Mouse (Mus musculus) cerebellum, adult (tissue): ENCODE results near the gene Gm17545.
"Not testable (repeated sequence)": the region's sequence is repeated elsewhere in the genome, so short reads cannot be mapped to it uniquely, and the experiment has no call there.

Experiments used
- ATAC-seq: cut with Nextera tagmentation; 2 replicates; pipeline ENCODE4 v1.9.2; 2017; ENCODE audit warnings: mild to moderate bottlenecking, moderate library complexity, mixed read lengths; ENCODE audit not compliant: insufficient number of reproducible peaks, low FRiP score, low TSS enrichment

The Gm17545 gene

DNA sequence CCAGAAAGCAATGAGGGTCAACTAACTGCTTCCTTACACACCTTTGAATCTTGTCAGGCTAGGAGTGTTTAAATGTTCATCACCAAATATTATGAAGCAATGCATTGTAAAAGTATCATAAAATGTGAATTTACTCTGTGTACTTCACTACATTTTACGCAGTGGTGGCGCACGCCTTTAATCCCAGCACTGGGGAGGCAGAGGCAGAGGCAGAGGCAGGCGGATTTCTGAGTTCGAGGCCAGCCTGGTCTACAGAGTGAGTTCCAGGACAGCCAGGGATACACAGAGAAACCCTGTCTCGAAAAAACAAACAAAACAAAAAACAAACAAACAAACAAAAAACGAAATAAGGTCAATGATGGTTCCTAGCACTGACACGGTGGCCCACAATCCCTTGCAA lies at the start of gene Gm17545:
TSS of gene Gm17545 (plus strand) at position 301 of the 400 bp plus-strand sequence.
- not testable (repeated sequence) for ATAC-seq

DNA sequence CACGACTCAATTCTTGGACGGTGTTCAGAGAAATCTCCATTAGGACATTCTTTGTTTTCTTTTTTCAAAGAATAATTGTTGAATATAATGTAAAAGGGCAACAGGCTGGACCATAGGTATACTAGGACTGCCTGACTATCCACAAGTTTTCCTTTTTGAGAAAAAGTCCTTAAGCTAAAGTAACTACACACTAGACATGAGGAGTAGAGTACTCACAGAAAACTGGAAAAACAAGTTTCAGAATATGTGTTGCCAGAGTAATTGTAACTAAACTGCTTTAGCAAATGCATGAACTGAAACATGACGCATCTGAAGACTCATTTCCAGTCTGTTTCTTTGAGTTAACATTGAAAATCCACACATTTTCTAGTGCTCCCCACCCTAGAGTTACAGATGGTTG lies 48.7 kb upstream of the Gm17545 start:
- no peak for ATAC-seq

DNA sequence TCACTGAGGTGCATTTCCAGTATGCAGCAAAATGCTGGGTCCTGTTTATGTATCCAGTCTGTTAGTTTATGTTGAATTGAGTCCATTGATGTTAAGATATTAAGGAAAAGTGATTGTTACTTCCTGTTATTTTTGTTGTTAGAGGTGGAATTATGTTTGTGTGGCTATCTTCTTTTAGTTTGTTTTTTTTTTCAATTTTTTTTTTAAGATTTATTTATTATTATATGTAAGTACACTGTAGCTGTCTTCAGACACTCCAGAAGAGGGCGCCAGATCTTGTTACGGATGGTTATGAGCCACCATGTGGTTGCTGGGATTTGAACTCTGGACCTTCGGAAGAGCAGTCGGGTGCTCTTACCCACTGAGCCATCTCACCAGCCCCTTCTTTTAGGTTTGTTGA lies 46.5 kb upstream of the Gm17545 start:
- ATAC-seq: not testable (repeated sequence)

DNA sequence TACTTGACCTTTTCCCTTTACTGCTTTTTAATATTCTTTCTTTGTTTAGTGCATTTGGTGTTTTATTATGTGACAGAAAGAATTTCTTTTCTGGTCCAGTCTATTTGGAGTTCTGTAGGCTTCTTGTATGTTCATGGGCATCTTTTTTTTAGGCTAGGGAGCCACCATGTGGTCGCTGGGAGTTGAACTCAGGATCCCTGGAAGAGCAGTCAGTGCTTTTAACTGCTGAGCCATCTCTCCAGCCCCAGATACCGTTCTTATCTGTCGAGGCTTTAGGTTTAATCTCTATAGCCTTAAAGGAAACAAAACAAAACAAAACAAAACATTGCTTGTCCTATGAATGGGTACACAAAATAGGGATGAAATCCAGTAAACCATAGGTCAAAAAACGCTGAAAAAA lies 45.7 kb upstream of the Gm17545 start:
- not testable (repeated sequence) for ATAC-seq

DNA sequence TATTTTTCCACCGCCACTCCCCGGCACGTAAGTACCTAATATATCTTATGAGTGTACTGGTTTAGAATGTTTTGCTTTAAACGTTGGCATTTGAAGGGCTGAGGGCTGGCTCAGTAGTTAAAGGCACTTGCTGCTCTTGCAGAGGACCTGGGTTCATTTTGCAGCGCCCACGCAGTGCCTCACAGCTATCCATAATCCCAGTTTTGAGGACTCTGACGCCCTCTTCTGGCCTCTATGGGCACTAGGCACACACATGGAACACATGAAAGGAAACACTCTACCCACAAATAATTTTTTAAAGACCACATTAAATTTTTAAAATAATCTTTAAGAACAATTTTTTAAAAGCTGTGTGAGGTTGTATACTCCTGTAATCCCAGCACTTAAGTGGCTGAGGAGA lies 44.6 kb upstream of the Gm17545 start:
- ATAC-seq: no peak

DNA sequence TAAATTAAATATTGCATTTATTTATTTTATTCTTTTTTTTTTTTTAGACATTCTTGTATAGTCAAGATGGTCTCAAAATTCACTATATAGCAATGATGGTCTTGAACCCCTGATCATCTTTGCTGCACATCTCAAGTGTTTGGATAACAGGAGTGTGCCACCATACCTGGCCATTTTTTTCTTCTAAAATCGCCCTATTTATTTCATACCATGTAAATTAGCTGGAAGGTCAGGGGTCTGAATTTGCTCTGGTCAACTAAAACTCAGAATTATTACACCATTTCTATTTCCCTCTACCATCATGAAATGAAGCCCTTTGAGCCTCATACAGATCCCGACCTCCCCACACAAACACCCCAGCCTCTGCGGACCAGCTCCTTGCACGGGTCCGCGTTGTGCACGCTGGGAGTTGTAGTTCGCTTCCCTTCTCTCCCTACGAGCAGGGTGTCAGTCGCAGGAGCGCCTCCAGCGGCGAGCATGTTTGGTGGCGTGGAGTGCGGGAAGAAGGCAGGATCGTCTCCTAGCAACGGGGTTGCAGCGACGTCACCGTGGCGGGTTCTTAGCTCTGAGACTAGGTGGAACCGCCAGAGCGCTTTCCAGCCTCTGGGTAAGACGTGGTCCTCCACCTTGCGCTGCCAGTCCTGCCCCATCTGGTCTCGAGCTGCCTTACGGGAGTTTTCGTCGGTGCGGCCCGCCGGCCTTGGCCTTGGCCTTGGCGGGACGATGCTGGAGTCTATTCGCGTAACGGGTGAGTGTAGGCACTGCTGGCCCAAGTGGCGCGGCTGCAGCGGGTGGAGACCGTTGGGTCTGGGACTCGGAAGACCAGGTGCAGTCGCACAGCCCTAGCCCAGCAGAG lies 42.9 kb upstream of the Gm17545 start, which contains the start of gene 9530077C05Rik:
TSS of gene 9530077C05Rik (plus strand) at position 512 of the 856 bp plus-strand sequence.
- ATAC-seq: peak; percentile 100

DNA sequence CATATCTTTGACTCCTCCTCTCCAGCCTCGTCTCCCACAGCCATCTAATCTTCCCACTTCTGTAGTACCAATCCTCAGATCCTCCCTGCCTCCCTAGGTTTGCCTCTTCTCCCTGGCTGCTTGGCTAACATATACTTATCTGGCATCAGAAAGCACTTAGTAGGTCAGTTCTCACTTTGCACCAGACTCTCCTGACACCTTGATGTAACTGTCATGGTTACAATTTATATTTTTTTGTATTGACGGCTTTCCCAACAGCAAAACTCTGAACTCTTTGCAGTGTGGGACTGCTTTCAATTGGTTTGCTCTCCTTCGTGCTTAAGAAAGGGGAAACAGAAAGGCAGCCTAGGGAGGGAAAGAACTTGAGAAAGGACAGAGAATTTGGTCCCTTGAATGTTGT lies 37.9 kb upstream of the Gm17545 start:
- ATAC-seq: no peak

DNA sequence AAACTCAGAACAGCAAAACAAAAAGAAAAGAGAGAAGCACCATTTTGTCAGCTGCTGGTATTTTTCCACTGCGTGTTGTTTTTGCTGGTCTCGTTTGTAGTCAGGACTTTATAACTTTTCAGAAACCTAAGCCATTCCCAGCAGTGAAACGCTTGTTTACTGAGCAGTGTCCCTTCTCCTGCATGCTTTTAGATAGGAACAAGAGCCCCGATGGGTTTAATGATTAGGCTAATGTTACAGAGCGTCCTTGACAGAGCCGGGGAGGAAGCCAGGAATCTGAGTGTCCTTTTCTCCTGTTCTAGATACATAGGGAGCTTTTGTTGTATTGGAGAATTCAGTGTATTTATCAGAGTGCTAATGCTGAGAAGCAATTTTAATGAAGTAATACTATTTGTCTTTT lies 36.5 kb upstream of the Gm17545 start:
- ATAC-seq: no peak

DNA sequence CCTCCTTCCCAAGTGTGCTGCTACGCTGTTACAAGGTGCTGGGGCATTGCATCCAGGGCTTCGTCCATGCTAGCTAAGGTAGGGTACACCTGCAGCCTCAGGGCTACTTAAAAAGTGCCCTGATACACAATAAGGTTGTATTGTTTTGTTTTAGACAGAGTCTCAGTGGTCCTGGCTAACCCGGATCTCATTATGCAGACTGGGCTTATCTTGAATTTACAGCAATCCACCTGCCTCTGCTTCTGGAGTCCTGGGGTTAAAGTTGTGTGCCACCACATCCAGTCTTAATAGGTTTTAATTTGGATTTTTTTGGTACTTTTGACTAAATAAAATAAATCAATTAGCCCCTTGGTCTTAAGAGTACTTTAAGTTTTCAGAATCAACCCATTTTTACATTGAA lies 34.2 kb upstream of the Gm17545 start:
- no peak for ATAC-seq

DNA sequence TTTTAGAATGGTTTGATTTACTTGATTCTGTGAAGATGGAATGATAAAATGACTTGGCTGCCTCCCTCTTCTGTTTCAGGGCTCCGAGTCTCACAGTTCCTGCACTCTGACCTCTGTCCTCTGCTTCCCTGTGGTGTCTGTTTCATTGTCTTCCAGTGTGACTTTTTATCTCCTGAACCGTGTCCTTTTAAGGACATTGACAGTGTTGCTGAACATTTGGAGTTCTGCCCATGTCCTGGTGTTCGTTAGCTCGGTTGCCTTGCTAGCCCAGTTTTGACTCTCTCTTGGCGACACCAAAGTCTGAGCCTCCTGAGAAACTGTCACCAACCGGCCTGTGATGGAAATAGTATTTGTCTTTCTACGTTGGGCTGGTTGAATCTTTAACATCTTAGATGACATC lies 33.6 kb upstream of the Gm17545 start:
- no peak for ATAC-seq

DNA sequence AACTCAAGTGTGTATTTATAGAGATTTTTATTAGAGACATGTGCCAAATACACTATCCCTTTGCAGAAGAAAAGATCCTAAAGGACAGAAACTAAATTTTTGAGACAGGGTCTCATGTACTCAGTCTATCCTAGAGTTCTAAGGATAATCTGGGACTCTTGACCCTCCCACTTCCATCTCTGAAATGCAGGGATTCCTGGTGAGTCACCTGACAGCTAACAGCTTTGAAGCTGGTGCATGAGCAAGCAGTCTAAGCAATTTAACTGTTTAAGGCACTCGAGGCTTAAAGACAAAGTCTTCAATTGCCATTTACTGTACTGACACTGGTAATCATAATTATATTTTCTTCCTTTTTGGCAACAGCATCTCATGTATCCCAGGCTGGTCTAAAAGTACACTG lies 31.5 kb upstream of the Gm17545 start:
- ATAC-seq: no peak

DNA sequence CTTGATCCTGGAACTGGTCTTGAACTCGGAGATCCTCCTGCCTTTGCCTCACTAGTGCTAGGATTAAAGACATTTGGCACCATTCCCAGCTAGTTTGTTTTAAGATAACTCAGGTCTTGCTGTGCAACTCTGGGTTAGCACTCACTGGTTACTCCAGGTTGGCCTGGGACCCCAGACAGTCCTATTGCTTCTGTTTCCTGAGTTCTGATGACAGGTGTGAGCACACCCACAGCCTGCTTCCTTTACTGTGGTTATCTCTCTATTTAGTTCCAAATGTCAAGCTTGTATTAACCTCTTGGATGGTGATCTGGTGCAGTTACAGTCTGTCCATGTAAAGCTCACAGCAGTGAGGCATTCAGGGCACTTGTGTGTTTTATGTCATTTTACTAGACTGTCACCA lies 30.6 kb upstream of the Gm17545 start:
- ATAC-seq: no peak

DNA sequence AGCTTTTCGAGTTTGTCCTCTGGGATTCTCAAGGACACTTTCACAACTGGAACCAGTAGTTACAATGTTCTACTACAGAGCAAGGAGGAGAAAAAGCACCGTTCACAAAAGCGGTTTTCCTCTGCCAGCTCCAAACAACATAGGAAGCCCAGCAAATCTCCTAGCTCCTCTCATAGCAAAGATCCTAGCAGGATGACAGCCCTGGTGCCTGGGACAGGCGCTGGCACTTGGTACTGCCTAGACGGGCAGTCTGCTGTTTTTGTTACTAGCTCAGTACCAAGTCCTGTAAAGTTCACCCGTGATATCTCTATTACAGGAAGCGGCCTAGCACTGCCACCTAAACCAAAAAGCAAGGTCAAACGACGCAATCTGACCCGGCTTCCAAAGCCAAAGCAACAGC lies 29.9 kb upstream of the Gm17545 start:
- no peak for ATAC-seq

DNA sequence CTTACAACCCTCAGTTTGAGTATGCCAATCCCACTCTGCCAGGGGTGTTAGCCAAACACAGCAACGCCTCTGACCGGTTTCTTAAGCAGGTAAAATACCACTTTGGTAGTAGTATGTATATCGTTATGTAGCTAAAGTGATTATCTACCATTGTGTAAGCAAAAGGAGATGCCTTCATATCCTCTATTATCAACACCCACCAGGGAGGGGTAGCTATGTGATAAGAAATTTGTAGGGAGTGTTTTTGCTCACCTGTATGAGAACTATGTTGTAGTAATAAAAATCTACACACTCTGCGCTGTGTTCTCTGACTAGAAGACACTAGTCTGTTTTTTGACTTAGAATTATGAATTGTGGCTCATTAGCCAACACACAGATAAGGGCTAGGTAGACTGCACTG lies 29.4 kb upstream of the Gm17545 start:
- no peak for ATAC-seq

DNA sequence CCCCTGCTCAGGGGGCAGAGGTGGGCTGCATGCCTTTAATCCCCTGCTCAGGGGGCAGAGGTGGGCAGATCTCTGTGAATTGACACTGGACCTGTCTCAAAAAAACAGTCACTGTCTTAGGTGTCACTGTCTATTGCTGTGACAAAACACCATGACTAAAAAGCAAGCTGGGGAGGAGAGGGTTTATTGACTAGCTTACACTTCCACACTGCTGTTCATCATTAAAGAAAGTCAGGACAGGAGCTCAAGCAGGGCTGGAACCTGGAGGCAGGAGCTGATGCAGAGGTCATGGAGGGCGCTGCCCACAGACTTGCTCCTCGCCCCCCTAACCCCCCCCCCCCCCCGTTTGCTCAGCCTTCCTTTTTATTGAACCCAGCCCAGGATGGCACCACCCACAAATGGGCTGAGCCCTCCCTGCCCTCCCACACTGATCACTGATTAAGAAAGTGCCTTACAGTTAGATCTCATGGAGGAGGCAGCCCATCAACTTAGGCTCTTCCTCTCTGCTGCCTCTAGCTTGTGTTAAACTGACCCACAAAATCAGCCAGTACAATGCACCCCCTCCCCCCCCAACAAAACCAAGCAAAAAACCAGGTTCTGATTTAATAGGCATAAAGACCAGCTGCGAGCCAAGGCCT lies 25.9 kb upstream of the Gm17545 start:
- no peak for ATAC-seq

DNA sequence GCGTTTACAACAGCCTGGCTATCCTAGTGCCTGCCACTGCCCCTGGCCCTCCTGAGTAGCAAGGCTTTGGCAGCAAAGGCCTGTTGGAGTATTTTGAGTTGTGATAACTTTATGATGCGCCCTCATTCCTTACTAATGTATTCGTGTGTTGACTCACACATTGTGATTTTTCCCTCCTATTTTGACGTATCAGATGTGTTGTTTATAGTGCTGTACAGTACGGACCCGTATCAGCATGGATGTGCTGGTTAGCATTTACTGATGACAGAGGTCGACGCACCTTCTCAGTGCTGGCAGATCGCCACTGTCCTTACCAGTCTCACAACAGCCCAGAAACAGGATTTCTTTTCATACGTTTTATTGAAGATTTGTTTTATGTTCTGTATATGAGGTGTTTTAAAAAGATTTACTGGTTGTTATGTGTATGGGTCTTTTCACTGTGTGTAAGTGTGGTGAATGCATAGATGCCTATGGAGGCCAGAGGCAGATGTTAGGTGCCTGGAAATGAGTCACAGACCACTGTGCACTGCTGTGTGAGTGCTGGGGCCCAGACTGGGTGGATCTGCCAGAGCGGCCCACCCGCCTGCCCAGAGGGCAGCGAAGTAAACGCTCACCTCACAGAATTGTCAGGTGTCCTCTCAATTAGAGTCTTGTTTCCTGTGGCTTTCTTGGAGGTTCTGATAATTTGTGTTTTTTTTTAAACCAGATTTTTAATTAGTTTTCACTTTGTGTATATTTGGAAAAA lies 25.3 kb upstream of the Gm17545 start:
- ATAC-seq: no peak

DNA sequence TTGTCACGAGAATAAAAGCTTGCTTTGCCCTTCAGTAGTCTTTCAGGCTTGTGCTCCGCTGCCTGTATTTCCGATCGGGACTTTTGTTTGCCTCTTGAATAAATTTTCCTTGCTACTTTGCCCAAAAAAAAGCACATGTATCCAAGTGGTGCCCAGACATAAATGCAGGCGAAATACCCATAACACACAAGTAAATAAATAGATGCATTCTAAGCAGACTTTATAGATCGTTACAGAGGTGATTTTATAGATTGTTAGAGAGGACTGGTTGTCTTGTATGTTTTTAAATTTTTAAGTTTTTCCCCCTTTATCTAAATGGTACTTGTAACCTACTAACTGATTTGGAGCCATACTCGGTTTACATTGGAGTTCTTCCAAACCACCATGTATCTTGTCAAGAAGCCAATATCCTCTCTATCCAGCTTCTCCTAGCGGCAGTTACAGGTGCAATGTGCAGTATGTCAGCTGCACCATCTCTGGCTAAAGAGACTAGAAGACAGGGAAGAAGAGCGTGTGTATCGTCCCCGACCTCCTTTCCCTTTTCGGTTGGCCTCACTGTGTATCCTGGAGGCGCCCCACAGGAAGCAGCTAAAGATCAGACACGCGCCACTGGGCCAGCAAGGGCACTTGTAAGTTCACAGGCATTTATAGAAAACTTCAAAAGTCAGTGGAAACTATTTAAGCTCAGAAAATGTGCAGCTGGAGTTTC lies 24.4 kb upstream of the Gm17545 start:
- no peak for ATAC-seq

DNA sequence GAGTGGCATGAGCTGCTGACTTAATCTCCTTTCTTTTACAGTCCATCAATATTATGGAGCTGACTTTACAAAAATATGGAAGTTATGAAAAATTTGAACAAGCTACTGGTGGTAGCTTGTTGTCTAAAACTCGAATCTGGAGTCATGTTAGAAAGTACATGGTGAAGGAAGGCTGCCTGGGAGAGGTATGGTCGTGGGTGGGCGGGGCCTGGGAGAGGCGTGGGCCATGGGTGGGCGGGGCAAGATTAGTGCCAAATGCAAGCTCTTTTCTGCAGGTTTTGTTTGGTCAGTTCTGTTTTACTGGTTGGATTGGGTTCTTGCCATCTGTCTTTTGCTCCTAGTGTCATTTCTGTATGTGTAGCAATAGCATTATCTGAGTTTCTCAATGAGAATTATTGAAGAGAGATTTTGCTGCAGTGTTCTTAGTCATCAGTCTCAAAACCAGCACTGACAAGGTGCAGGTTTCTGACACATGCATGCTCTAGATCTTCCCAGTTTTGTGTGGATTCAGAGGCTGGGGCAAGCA lies 23.7 kb upstream of the Gm17545 start:
- no peak for ATAC-seq

DNA sequence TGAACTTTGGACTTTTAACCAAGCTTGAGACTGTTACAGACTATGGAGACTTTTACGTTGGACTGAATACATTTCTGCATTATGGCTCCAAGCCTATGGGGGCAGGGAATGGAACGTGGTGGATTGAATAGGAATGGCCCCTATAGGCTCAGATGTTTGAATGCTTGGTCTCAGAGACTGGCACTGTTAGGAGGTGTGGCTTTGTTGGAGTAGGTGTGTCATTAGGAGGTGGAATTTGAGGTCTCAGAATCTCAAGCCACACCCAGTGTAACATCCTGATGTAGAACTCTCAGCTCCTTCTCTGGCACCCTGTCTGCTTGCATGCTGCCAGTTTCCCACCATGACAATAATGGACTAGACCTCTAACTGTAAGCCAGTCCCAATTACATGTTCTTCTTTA lies 20.9 kb upstream of the Gm17545 start:
- ATAC-seq: no peak

DNA sequence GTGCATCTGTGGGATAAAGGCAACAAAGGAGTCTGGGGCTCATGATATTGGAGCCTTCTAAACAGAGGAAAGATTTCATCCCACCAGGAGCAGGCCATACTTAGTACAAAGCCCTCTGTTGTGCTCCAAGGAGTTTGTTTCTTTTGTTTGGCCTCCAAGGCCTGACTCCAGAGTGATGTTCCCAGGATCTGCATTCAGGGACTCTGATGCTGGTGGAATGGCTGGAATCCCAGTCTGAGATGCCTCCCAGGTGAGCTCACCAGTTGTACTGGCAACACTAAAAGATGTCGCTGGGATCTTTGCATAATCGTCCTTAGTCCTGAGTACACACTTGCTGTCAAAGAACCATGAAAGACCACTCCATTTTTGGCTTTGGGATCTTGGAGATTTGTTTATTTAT lies 20.0 kb upstream of the Gm17545 start:
- no peak for ATAC-seq
